Mouse (Mus musculus) liver, adult 2 months (tissue): ENCODE results near the gene B4galnt2. TPM values are rescaled to one million over a fixed set of nuclear protein-coding genes. Genes with fewer than 3 reads are reported as not detected.

ENCODE experiments used
- DNase-seq: peaks from one replicate; pipeline ENCODE4 v3.0.0-alpha.2; 2011; ENCODE audit warnings: low read depth, low spot score; ENCODE audit errors: extremely low read depth
- H3K27ac ChIP-seq: fragments of 200-500 bp; replicated peaks from 2 replicates; pipeline ENCODE4 v1.5.1; 2012; ENCODE audit warnings: low read depth, mild to moderate bottlenecking, control low read depth, inconsistent platforms, low read length; ENCODE audit not compliant: insufficient read depth
- H3K27me3 ChIP-seq: fragments of 200-500 bp; 2 replicates; pipeline ENCODE4 v1.6.1; 2012; ENCODE audit warnings: mild to moderate bottlenecking, moderate library complexity, low read length, inconsistent platforms; ENCODE audit not compliant: control insufficient read depth, insufficient read depth
- H3K36me3 ChIP-seq: fragments of 200-500 bp; 2 replicates; pipeline ENCODE4 v1.6.1; 2012; ENCODE audit warnings: low read length, inconsistent platforms; ENCODE audit not compliant: control insufficient read depth, insufficient read depth
- H3K4me1 ChIP-seq: fragments of 200-500 bp; 2 replicates; pipeline ENCODE4 v1.6.1; 2011; ENCODE audit warnings: low read length; ENCODE audit not compliant: control insufficient read depth, insufficient read depth
- H3K4me3 ChIP-seq: fragments of 200-500 bp; 2 replicates; pipeline ENCODE4 v1.5.1; 2011; ENCODE audit warnings: low read depth, mild to moderate bottlenecking, control low read depth, low read length, moderate library complexity; ENCODE audit not compliant: insufficient read depth
- H3K79me2 ChIP-seq: fragments of 200-500 bp; 2 replicates; pipeline ENCODE4 v1.6.1; 2012; ENCODE audit warnings: inconsistent platforms, mild to moderate bottlenecking, low read length, moderate library complexity; ENCODE audit not compliant: control insufficient read depth, insufficient read depth
- H3K9ac ChIP-seq: fragments of 200-500 bp; 2 replicates; pipeline ENCODE4 v1.6.1; 2012; ENCODE audit warnings: low read depth, mild to moderate bottlenecking, control low read depth, inconsistent platforms, low read length
- CTCF ChIP-seq: fragments of 200-500 bp; IDR thresholded peaks from 2 replicates; pipeline ENCODE4 v1.5.1; 2011; ENCODE audit warnings: low read depth, low read length, control low read depth
- POLR2A ChIP-seq: fragments of 200-500 bp; IDR thresholded peaks from 2 replicates; pipeline ENCODE4 v1.6.1; 2011; ENCODE audit warnings: low read length, control low read depth; ENCODE audit not compliant: insufficient read depth; ENCODE audit errors: extremely low read depth
- WGBS: fragments of 180-500 bp; shearing (Covaris S2); methylation state at CpG from one replicate; pipeline ENCODE4 v1.1.7; 2018; 5-methylcytosine and 5-hydroxymethylcytosine counted together
- polyA plus RNA-seq: library from polyadenylated mRNA; depleted of rRNA; stranded (reverse); fragments of >200 nt; gene quantifications from 2 replicates; pipeline ENCODE4 v1.2.3, GENCODE M21; 2012
- total RNA-seq: library from RNA; depleted of rRNA; stranded (reverse); fragments of >200 nt; gene quantifications from 2 replicates; pipeline ENCODE4 v1.2.3, GENCODE M21; 2014

Gene B4galnt2
- total and polyA plus RNA-seq, 2 experiments: 0.37 TPM; not detected in 1

GRCm38 (mm10) chr11:95828181-95828964 lies 86.3 kb downstream of the B4galnt2 start:
- WGBS: 82% methylated on average over 11 of the region's 11 CpGs
- no peak for DNase-seq
- Histone ChIP-seq H3K36me3 (no peaks in the 10 kb centered on the region), H3K4me3 (no peak overlapping the region), H3K79me2 (no peaks in the 10 kb centered on the region), H3K9ac (no peak overlapping the region), H3K4me1 (peaks cover 13% of the 10 kb centered on the region), H3K27ac (no peak overlapping the region), H3K27me3 (peaks cover 5% of the 10 kb centered on the region; the same call in 1 of the 2 replicates)
- TF ChIP-seq CTCF: no peak
- TF ChIP-seq POLR2A: no peak

DNA sequence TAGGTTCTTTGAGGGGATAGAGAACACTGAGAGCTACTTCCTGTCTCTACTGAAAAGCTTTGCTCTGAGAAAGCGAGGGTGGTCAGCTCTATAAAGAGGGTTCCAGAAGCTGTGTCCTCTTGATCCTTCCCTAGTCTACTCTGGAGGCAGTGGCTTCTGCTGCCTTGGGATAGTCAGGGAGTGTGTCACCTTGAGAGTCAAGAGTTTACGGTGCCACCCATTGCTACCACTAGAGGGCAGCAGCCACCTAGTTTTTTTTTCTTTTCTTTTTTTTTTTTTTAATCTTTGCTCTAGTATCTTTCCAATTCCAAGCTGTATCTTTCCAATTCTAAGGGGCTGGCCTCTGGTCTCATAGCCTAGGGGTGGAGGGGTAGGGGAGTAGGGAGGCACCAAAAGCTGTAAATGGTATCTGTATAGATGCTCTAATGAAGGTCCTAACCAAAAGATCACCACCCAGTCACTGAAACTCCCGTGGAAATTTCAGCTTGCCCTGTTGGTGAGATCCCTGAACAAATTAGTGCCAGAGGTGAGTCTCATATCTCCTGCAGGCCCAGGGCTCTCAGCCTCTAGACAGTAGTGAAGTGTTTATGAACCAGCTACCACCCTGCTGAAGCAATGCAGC lies 87.1 kb downstream of the B4galnt2 start:
- no peak overlapping the region for H3K4me3 ChIP-seq
- no peak overlapping the region for H3K27ac ChIP-seq
- no peaks in the 10 kb centered on the region for H3K79me2 ChIP-seq
- H3K4me1 ChIP-seq: peaks cover 17% of the 10 kb centered on the region
- no peak for TF ChIP-seq POLR2A
- TF ChIP-seq CTCF: peak; percentile 61
- DNase-seq: peak; percentile 54
- H3K27me3 ChIP-seq: peaks cover 5% of the 10 kb centered on the region; the same call in 1 of the 2 replicates
- no peak overlapping the region for H3K9ac ChIP-seq
- no peaks in the 10 kb centered on the region for H3K36me3 ChIP-seq
- WGBS: 21% methylated on average over 3 of the region's 3 CpGs

- H3K27me3 ChIP-seq: peaks cover 5% of the 10 kb centered on the region; the same call in 1 of the 2 replicates
- DNase-seq: peak; percentile 66
Measured at GRCm38 (mm10) chr11:95827168-95827447, 87.6 kb downstream of the B4galnt2 start.

DNA sequence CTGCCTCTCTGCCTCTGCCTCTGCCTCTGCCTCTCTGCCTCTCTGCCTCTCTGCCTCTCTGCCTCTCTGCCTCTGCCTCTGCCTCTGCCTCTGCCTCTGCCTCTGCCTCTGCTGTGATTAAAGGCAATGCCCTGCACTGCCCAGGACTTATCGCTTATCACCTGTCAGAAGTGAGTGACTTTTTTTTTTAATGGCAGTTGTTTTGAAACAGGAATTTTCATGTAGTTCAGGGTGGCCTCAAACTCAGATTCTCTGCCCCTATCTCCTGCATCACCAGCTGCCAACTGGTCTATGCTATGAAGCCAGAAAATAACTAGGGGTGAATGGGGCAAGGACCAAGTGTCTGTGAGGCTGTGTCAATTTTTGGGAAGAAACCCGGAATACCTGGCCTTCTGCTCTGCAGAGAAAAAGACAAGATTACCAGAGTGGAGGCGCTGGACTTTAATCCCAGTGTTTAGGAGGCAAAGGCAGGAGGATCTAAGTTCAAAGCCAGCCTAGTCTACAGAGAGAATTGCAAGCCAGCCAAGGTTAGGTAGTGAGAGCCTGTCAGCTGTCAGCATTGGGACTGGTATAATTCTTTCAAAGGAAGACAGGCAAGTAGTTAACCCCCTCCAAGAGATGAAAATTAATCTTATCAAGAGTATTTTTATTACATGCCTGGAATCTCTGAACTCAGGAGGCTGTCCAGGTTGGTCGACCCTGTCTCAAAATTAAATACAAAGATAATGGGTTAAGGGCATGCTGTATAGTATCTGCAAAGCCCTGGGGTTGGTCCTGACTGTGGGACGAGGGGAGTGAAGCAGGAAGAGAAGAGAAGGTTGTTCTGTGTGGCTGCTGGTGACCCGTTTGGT lies 88.1 kb downstream of the B4galnt2 start:
- Histone ChIP-seq H3K4me1 (peaks cover 20% of the 10 kb centered on the region), H3K9ac (no peak overlapping the region), H3K4me3 (no peak overlapping the region), H3K36me3 (no peaks in the 10 kb centered on the region), H3K79me2 (no peaks in the 10 kb centered on the region), H3K27me3 (peaks cover 5% of the 10 kb centered on the region; the same call in 1 of the 2 replicates), H3K27ac (no peak overlapping the region)
- no peak for TF ChIP-seq POLR2A
- no peak for TF ChIP-seq CTCF
- DNase-seq: peak; percentile 36
- 46% methylated on average over 6 of the region's 6 CpGs for WGBS

More at GRCm38 (mm10) chr11:95827168-95827447, 87.6 kb downstream of the B4galnt2 start:
- WGBS: 2% methylated on average over 3 of the region's 3 CpGs
- H3K36me3 ChIP-seq: no peaks in the 10 kb centered on the region
- no peak overlapping the region for H3K9ac ChIP-seq
- H3K79me2 ChIP-seq: no peaks in the 10 kb centered on the region
- H3K4me3 ChIP-seq: no peak overlapping the region
- peaks cover 17% of the 10 kb centered on the region for H3K4me1 ChIP-seq
- TF ChIP-seq CTCF (no peak), POLR2A (no peak)
- no peak overlapping the region for H3K27ac ChIP-seq

DNA sequence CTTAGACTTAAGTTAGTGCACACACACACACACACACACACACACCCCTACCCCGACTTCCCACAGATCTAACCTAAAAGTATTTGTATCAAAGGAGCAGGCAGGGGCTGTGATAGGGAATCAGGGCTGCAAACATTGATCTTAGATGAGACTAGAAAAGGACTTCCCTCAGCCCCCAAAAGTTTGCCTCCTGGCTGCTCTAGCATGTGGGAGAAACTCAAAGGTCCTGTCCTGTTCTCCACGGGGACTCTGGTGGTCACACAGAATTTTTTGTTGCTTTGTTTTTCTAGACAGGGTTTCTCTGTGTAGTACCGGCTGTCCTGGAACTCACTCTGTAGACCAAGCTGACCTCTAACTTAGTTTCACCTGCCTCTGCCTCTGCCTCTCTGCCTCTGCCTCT lies 89.1 kb downstream of the B4galnt2 start:
- no peak for TF ChIP-seq CTCF
- TF ChIP-seq POLR2A: no peak
- Histone ChIP-seq H3K27me3 (peaks cover 5% of the 10 kb centered on the region; the same call in 1 of the 2 replicates), H3K4me3 (no peak overlapping the region), H3K36me3 (no peaks in the 10 kb centered on the region), H3K9ac (no peak overlapping the region), H3K79me2 (no peaks in the 10 kb centered on the region), H3K27ac (no peak overlapping the region), H3K4me1 (peaks cover 26% of the 10 kb centered on the region)
- WGBS: 37% methylated on average over 3 of the region's 3 CpGs
- DNase-seq: peak; percentile 16
